Mouse (Mus musculus): ENCODE measurements around the gene Caly. TPM values are rescaled to one million over a fixed set of nuclear protein-coding genes. Genes with fewer than 3 reads are reported as not detected.

The Caly gene
- polyA plus RNA-seq, 1 experiment from 2014 or later = 3.4 TPM

DNA sequence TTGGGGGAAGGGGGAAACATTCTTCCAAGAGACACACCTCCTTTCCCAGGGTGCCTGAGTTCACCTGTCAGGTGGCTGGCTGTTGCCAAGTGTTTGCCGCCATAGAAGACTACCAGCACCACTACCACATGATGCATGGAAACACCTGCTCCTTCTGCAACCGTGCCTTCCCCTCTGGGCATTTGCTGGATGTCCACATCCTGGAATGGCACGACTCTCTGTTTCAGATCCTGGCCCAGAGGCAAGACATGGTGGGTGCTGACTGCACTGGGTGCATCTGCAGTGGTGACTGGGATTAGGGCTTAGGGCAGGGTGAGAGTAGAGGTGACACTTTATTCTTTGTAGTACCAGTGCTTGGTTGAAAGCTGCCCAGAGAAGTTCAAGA, 45.2 kb downstream of the Caly start:
- peaks cover 28% of the 10 kb centered on the region for H3K36me3 ChIP-seq (ENCODE audit: control insufficient read depth, insufficient read depth, low read length)
- peak overlapping the region; percentile 82 for H3K4me3 ChIP-seq (ENCODE audit: low read depth, low read length)
- H3K4me1 ChIP-seq (ENCODE audit: control insufficient read depth, insufficient read depth, low read length) = peaks cover 10% of the 10 kb centered on the region
- H3K27me3 ChIP-seq (replicated peaks; ENCODE audit: control insufficient read depth, insufficient read depth, low read length) = no peaks in the 10 kb centered on the region
- H3K9me3 ChIP-seq (ENCODE audit: control insufficient read depth, low read length) = no peaks in the 10 kb centered on the region
- ATAC-seq (ENCODE audit: low read depth) (no peak), DNase-seq (ENCODE audit: low spot score) (no peak)
- WGBS = 51% methylated on average over 3 of the region's 3 CpGs
- peak overlapping the region; percentile 91; the same call in 1 of the 2 replicates for H3K9ac ChIP-seq (ENCODE audit: low read depth, low read length)
- H3K27ac ChIP-seq (replicated peaks; ENCODE audit: low read depth, low read length) = no peak overlapping the region
- H3K4me2 ChIP-seq (ENCODE audit: low read depth, low read length) = peak overlapping the region; percentile 80

- Histone ChIP-seq H3K9ac (ENCODE audit: low read depth, low read length) (peak within 1 kb of the TSS; percentile 91), H3K27me3 (replicated peaks; ENCODE audit: control insufficient read depth, insufficient read depth, low read length) (no peaks in the 10 kb centered on the region), H3K36me3 (ENCODE audit: control insufficient read depth, insufficient read depth, low read length) (peaks cover 34% of the 10 kb centered on the region), H3K27ac (replicated peaks; ENCODE audit: low read depth, low read length) (peak within 1 kb of the TSS; percentile 94), H3K4me2 (ENCODE audit: low read depth, low read length) (peak within 1 kb of the TSS; percentile 80), H3K4me3 (ENCODE audit: low read depth, low read length) (peak within 1 kb of the TSS; percentile 82), H3K9me3 (ENCODE audit: control insufficient read depth, low read length) (no peaks in the 10 kb centered on the region), H3K4me1 (ENCODE audit: control insufficient read depth, insufficient read depth, low read length) (peaks cover 10% of the 10 kb centered on the region)
- 2% methylated on average over 40 of the region's 69 CpGs for WGBS
- ATAC-seq (ENCODE audit: low read depth) (peak; percentile 98), DNase-seq (ENCODE audit: low spot score) (peak; percentile 98)
Observed at GRCm38 (mm10) chr7:140036281-140037170, 45.8 kb downstream of the Caly start, which contains the start of the genes Zfp511 and Tubgcp2. Zfp511 (plus strand) TSS chr7:140036391. Tubgcp2 (minus strand) TSS chr7:140036669.

- no peaks in the 10 kb centered on the region for H3K27me3 ChIP-seq (replicated peaks; ENCODE audit: control insufficient read depth, insufficient read depth, low read length)
- peak overlapping the region; percentile 80 for H3K4me2 ChIP-seq (ENCODE audit: low read depth, low read length)
- peak overlapping the region; percentile 91 for H3K9ac ChIP-seq (ENCODE audit: low read depth, low read length)
- H3K4me3 ChIP-seq (ENCODE audit: low read depth, low read length) = peak overlapping the region; percentile 82
- peaks cover 10% of the 10 kb centered on the region for H3K4me1 ChIP-seq (ENCODE audit: control insufficient read depth, insufficient read depth, low read length)
- 11% methylated on average over 7 of the region's 7 CpGs for WGBS
- ATAC-seq (ENCODE audit: low read depth) = no peak
- H3K27ac ChIP-seq (replicated peaks; ENCODE audit: low read depth, low read length) = peak overlapping the region; percentile 94; the same call in 1 of the 2 replicates
- no peaks in the 10 kb centered on the region for H3K9me3 ChIP-seq (ENCODE audit: control insufficient read depth, low read length)
- no peak for DNase-seq (ENCODE audit: low spot score)
- peaks cover 45% of the 10 kb centered on the region for H3K36me3 ChIP-seq (ENCODE audit: control insufficient read depth, insufficient read depth, low read length)
Observed at GRCm38 (mm10) chr7:140035456-140035855, 46.9 kb downstream of the Caly start.

- H3K4me1 ChIP-seq (ENCODE audit: control insufficient read depth, insufficient read depth, low read length) = peaks cover 10% of the 10 kb centered on the region
- 93% methylated on average over 9 of the region's 9 CpGs for WGBS
- peaks cover 54% of the 10 kb centered on the region for H3K36me3 ChIP-seq (ENCODE audit: control insufficient read depth, insufficient read depth, low read length)
- H3K27me3 ChIP-seq (replicated peaks; ENCODE audit: control insufficient read depth, insufficient read depth, low read length) = no peaks in the 10 kb centered on the region
- no peak overlapping the region for H3K4me2 ChIP-seq (ENCODE audit: low read depth, low read length)
- no peak overlapping the region for H3K9ac ChIP-seq (ENCODE audit: low read depth, low read length)
- H3K4me3 ChIP-seq (ENCODE audit: low read depth, low read length) = no peak overlapping the region
- DNase-seq (ENCODE audit: low spot score) (no peak), ATAC-seq (ENCODE audit: low read depth) (no peak)
- H3K9me3 ChIP-seq (ENCODE audit: control insufficient read depth, low read length) = no peaks in the 10 kb centered on the region
- H3K27ac ChIP-seq (replicated peaks; ENCODE audit: low read depth, low read length) = no peak overlapping the region
Observed at GRCm38 (mm10) chr7:140033386-140033785, 49.0 kb downstream of the Caly start.

GRCm38 (mm10) chr7:140032366-140032765, 50.0 kb downstream of the Caly start:
- H3K4me2 ChIP-seq (ENCODE audit: low read depth, low read length) = no peak overlapping the region
- no peak for ATAC-seq (ENCODE audit: low read depth)

GRCm38 (mm10) chr7:140031771-140032170, 50.6 kb downstream of the Caly start:
- Histone ChIP-seq H3K4me2 (ENCODE audit: low read depth, low read length) (no peak overlapping the region), H3K9ac (ENCODE audit: low read depth, low read length) (no peak overlapping the region), H3K4me1 (ENCODE audit: control insufficient read depth, insufficient read depth, low read length) (peaks cover 5% of the 10 kb centered on the region), H3K27me3 (replicated peaks; ENCODE audit: control insufficient read depth, insufficient read depth, low read length) (no peaks in the 10 kb centered on the region), H3K36me3 (ENCODE audit: control insufficient read depth, insufficient read depth, low read length) (peaks cover 59% of the 10 kb centered on the region), H3K4me3 (ENCODE audit: low read depth, low read length) (no peak overlapping the region), H3K27ac (replicated peaks; ENCODE audit: low read depth, low read length) (no peak overlapping the region), H3K9me3 (ENCODE audit: control insufficient read depth, low read length) (no peaks in the 10 kb centered on the region)
- ATAC-seq (ENCODE audit: low read depth) (no peak), DNase-seq (ENCODE audit: low spot score) (no peak)
- WGBS = 93% methylated on average over 12 of the region's 12 CpGs

More at GRCm38 (mm10) chr7:140032366-140032765, 50.0 kb downstream of the Caly start:
- Histone ChIP-seq H3K9ac (ENCODE audit: low read depth, low read length) (no peak overlapping the region), H3K27me3 (replicated peaks; ENCODE audit: control insufficient read depth, insufficient read depth, low read length) (no peaks in the 10 kb centered on the region), H3K9me3 (ENCODE audit: control insufficient read depth, low read length) (no peaks in the 10 kb centered on the region), H3K36me3 (ENCODE audit: control insufficient read depth, insufficient read depth, low read length) (peaks cover 59% of the 10 kb centered on the region), H3K4me1 (ENCODE audit: control insufficient read depth, insufficient read depth, low read length) (peaks cover 10% of the 10 kb centered on the region), H3K27ac (replicated peaks; ENCODE audit: low read depth, low read length) (no peak overlapping the region), H3K4me3 (ENCODE audit: low read depth, low read length) (no peak overlapping the region)
- DNase-seq (ENCODE audit: low spot score) = no peak
- WGBS = 95% methylated on average over 10 of the region's 10 CpGs

Other genes with a start within 250 kb of the Caly start
- 0.81 and 0.93 TPM in 2 replicates for gene Adgra1, start 248.4 kb downstream of the Caly start, polyA plus RNA-seq (2014; fragmentation: Nextera tagmentation; extraction: Ambion mirVana)
- gene Kndc1, start 187.9 kb downstream of the Caly start, polyA plus RNA-seq (2014; fragmentation: Nextera tagmentation; extraction: Ambion mirVana) = 0.77 and 1.5 TPM in 2 replicates
- gene Utf1, start 138.8 kb downstream of the Caly start, polyA plus RNA-seq (2014; fragmentation: Nextera tagmentation; extraction: Ambion mirVana) = 0.22 TPM in 1 of 2 replicates, not detected in the other
- gene 6430531B16Rik, start 103.8 kb downstream of the Caly start, polyA plus RNA-seq (2014; fragmentation: Nextera tagmentation; extraction: Ambion mirVana) = 0.48 and 2.4 TPM in 2 replicates
- gene Adam8, start 90.0 kb downstream of the Caly start, polyA plus RNA-seq (2014; fragmentation: Nextera tagmentation; extraction: Ambion mirVana) = 1.5 and 2.4 TPM in 2 replicates
- 31.1 and 31.4 TPM in 2 replicates for gene Zfp511, start 46.2 kb downstream of the Caly start, polyA plus RNA-seq (2014; fragmentation: Nextera tagmentation; extraction: Ambion mirVana)
- gene Tubgcp2, start 45.9 kb downstream of the Caly start, polyA plus RNA-seq (2014; fragmentation: Nextera tagmentation; extraction: Ambion mirVana) = 46.2 and 58.5 TPM in 2 replicates
- gene Msx3, start 33.5 kb downstream of the Caly start, polyA plus RNA-seq (2014; fragmentation: Nextera tagmentation; extraction: Ambion mirVana) = not detected in 2 replicates
- 0.60 TPM in 1 of 2 replicates, not detected in the other for gene Prap1, start 10.8 kb upstream of the Caly start, polyA plus RNA-seq (2014; fragmentation: Nextera tagmentation; extraction: Ambion mirVana)
- 26.0 and 29.4 TPM in 2 replicates for gene Fuom, start 19.9 kb upstream of the Caly start, polyA plus RNA-seq (2014; fragmentation: Nextera tagmentation; extraction: Ambion mirVana)
- 16.7 and 17.8 TPM in 2 replicates for gene Paox, start 33.3 kb upstream of the Caly start, polyA plus RNA-seq (2014; fragmentation: Nextera tagmentation; extraction: Ambion mirVana)
- 136 and 146 TPM in 2 replicates for gene Echs1, start 33.9 kb upstream of the Caly start, polyA plus RNA-seq (2014; fragmentation: Nextera tagmentation; extraction: Ambion mirVana)
- 25.0 and 25.4 TPM in 2 replicates for gene Mtg1, start 55.0 kb upstream of the Caly start, polyA plus RNA-seq (2014; fragmentation: Nextera tagmentation; extraction: Ambion mirVana)
- gene Sprn, start 72.3 kb upstream of the Caly start, polyA plus RNA-seq (2014; fragmentation: Nextera tagmentation; extraction: Ambion mirVana) = 1.6 and 2.5 TPM in 2 replicates
- gene Olfr522, start 82.2 kb upstream of the Caly start, polyA plus RNA-seq (2014; fragmentation: Nextera tagmentation; extraction: Ambion mirVana) = not detected in 2 replicates
- 0.20 and 0.22 TPM in 2 replicates for gene Olfr523, start 90.7 kb upstream of the Caly start, polyA plus RNA-seq (2014; fragmentation: Nextera tagmentation; extraction: Ambion mirVana)
- gene Olfr524, start 123.4 kb upstream of the Caly start, polyA plus RNA-seq (2014; fragmentation: Nextera tagmentation; extraction: Ambion mirVana) = 0.25 TPM in 1 of 2 replicates, not detected in the other
- 0.06 TPM in 1 of 2 replicates, not detected in the other for gene Cd163l1, start 135.7 kb upstream of the Caly start, polyA plus RNA-seq (2014; fragmentation: Nextera tagmentation; extraction: Ambion mirVana)
- gene 5830411N06Rik, start 164.7 kb upstream of the Caly start, polyA plus RNA-seq (2014; fragmentation: Nextera tagmentation; extraction: Ambion mirVana) = not detected in 2 replicates
- gene Olfr525, start 238.3 kb upstream of the Caly start, polyA plus RNA-seq (2014; fragmentation: Nextera tagmentation; extraction: Ambion mirVana) = not detected in 2 replicates